Mouse (Mus musculus): ENCODE measurements around the gene BC051142. TPM values are rescaled to one million over a fixed set of nuclear protein-coding genes. Genes with fewer than 3 reads are reported as not detected.
"Not testable (repeated sequence)": the region's sequence is repeated elsewhere in the genome, so short reads cannot be mapped to it uniquely, and the experiment has no call there.

The BC051142 gene
- polyA plus RNA-seq, 1 experiment from 2014 or later, result 1.2 TPM

DNA sequence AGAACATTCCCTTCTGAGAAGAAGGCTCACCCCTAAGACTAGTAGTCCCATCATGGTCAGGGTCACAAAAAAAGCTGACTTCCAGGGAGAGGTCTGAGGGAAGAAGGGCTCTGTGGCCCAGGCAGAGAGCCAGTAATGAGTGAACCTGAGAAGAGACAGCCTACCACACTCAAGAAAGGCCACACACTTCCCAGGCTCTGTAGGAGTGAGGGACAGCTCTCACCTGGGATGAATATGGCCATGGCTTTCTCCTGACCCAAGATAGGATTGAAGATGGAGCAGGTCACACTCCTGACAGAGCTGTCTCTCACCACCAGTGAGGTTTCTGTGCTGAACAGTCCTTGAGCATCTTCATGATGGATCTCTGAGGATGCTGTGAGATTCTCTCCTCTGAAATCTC is 94.2 kb downstream of the BC051142 start:
- no peak for ATAC-seq (replicated peaks; ENCODE audit: low FRiP score, low read depth)

DNA sequence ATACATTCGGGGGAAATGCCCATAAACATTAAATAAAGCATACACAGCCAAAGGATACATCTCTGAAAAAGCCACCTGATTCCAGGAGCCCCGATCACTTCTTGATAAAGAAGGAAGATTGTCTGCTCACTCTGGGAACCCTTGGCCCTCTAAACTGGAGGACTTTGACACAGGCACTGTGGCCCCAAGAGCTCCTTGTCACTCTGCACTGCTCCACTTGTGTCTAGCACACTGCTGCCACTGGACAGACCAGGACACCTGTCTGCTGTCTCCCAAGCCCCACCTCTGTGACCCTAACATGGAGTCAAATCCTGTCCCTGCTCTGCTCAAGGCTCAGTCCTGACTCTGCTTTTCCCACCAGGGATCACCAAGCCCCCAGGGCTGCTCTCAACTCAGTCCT is 96.5 kb downstream of the BC051142 start:
- H3K27me3 ChIP-seq (ENCODE audit: insufficient read depth, low read length); H3K9ac ChIP-seq (ENCODE audit: low read depth, low read length); H3K4me1 ChIP-seq (replicated peaks; ENCODE audit: insufficient read depth, low read length); H3K4me2 ChIP-seq (ENCODE audit: low read length); H3K9me3 ChIP-seq (replicated peaks; ENCODE audit: low read length); H3K4me3 ChIP-seq (replicated peaks; ENCODE audit: low read depth, low read length); ATAC-seq (replicated peaks; ENCODE audit: low FRiP score, low read depth); DNase-seq (ENCODE audit: low spot score); H3K27ac ChIP-seq; H3K36me3 ChIP-seq (ENCODE audit: insufficient read depth, low read length): not testable (repeated sequence)
- 82% methylated on average over 2 of the region's 2 CpGs for WGBS

More for the DNA sequence above, 94.2 kb downstream of the BC051142 start:
- no peaks in the 10 kb centered on the region for H3K4me1 ChIP-seq (replicated peaks; ENCODE audit: insufficient read depth, low read length)
- no peak overlapping the region for H3K4me3 ChIP-seq (replicated peaks; ENCODE audit: low read depth, low read length)
- H3K27ac ChIP-seq, result no peak overlapping the region
- no peaks in the 10 kb centered on the region for H3K9me3 ChIP-seq (replicated peaks; ENCODE audit: low read length)
- DNase-seq (ENCODE audit: low spot score), result no peak
- TF ChIP-seq CTCF (IDR thresholded peaks at IDR 0.05; ENCODE audit: low read depth), result no peak
- H3K4me2 ChIP-seq (ENCODE audit: low read length), result no peak overlapping the region
- H3K27me3 ChIP-seq (ENCODE audit: insufficient read depth, low read length), result no peaks in the 10 kb centered on the region
- H3K9ac ChIP-seq (ENCODE audit: low read depth, low read length), result no peak overlapping the region
- H3K36me3 ChIP-seq (ENCODE audit: insufficient read depth, low read length), result no peaks in the 10 kb centered on the region

DNA sequence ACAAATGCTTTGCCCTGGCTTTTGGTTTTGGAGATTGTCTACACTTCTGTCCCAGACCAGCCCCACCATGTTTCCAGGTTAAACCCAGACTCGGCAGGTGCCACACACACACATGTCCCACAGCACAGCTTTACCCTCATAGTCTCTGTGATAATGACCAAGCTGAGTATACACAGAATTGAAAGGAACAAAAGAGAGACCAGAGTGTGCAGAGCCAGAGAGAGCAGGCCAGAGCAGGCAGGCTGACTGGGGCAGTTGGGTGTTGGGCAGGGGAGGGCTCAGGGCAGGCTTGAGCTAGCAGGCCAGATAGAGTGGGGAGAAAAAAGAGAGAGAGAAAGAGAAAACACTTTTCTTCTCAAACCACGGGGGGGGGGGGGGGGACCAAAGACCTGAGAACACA is 97.9 kb downstream of the BC051142 start:
- Histone ChIP-seq H3K4me1 (replicated peaks; ENCODE audit: insufficient read depth, low read length) (no peaks in the 10 kb centered on the region), H3K4me3 (replicated peaks; ENCODE audit: low read depth, low read length) (no peak overlapping the region), H3K9ac (ENCODE audit: low read depth, low read length) (no peak overlapping the region), H3K9me3 (replicated peaks; ENCODE audit: low read length) (no peaks in the 10 kb centered on the region), H3K27ac (no peak overlapping the region), H3K4me2 (ENCODE audit: low read length) (no peak overlapping the region), H3K36me3 (ENCODE audit: insufficient read depth, low read length) (no peaks in the 10 kb centered on the region), H3K27me3 (ENCODE audit: insufficient read depth, low read length) (no peaks in the 10 kb centered on the region)
- DNase-seq (ENCODE audit: low spot score) (no peak), ATAC-seq (replicated peaks; ENCODE audit: low FRiP score, low read depth) (no peak)
- 88% methylated on average over 1 of the region's 2 CpGs for WGBS
- no peak for TF ChIP-seq CTCF (IDR thresholded peaks at IDR 0.05; ENCODE audit: low read depth)

DNA sequence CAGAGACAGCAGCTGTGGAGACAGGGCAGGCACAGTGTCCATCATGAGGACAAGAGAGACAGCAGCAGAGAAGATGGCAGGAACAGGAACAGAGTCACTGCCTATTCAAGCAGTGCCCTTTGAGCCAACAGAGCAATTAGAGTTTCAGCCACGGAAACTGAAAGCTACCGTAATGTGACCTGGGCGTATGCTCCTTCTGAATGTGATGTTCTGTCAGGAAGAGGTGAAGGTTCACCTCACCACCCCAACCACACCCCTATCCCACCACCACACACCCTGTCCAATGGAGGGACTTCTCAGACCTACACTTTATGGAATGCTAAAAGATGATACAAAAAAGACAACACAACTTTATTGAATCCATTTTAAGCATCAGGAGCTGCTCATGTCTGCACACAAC is 98.7 kb downstream of the BC051142 start:
- H3K4me3 ChIP-seq (replicated peaks; ENCODE audit: low read depth, low read length); DNase-seq (ENCODE audit: low spot score); H3K27me3 ChIP-seq (ENCODE audit: insufficient read depth, low read length); H3K36me3 ChIP-seq (ENCODE audit: insufficient read depth, low read length); H3K4me1 ChIP-seq (replicated peaks; ENCODE audit: insufficient read depth, low read length); H3K9ac ChIP-seq (ENCODE audit: low read depth, low read length); H3K4me2 ChIP-seq (ENCODE audit: low read length); H3K9me3 ChIP-seq (replicated peaks; ENCODE audit: low read length); ATAC-seq (replicated peaks; ENCODE audit: low FRiP score, low read depth); H3K27ac ChIP-seq: not testable (repeated sequence)
- WGBS, result 67% methylated on average over 3 of the region's 3 CpGs

DNA sequence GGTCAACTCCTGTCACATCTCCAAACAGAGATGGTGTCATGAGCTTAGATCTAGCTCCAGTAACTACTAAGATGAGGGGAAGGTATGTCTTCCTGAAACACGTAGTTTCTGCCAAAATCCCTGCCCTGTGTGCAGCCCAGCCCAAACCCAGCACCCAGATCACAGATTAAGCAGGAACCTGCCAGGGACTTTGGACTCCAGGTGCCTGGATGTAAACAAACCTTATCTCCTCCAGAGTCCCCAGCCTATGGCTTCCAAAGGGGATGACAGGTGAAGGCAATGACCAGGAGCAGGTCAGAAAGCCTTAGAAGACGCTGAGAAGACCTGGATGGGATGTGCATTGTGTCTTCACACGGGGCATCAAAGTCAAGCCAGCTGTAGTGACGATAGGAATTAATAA is 99.1 kb downstream of the BC051142 start:
- not testable (repeated sequence) for H3K27me3 ChIP-seq (ENCODE audit: insufficient read depth, low read length); H3K9me3 ChIP-seq (replicated peaks; ENCODE audit: low read length); ATAC-seq (replicated peaks; ENCODE audit: low FRiP score, low read depth); H3K4me1 ChIP-seq (replicated peaks; ENCODE audit: insufficient read depth, low read length); H3K9ac ChIP-seq (ENCODE audit: low read depth, low read length); H3K4me3 ChIP-seq (replicated peaks; ENCODE audit: low read depth, low read length); H3K4me2 ChIP-seq (ENCODE audit: low read length); H3K36me3 ChIP-seq (ENCODE audit: insufficient read depth, low read length); H3K27ac ChIP-seq; DNase-seq (ENCODE audit: low spot score)
- 75% methylated on average over 3 of the region's 4 CpGs for WGBS

DNA sequence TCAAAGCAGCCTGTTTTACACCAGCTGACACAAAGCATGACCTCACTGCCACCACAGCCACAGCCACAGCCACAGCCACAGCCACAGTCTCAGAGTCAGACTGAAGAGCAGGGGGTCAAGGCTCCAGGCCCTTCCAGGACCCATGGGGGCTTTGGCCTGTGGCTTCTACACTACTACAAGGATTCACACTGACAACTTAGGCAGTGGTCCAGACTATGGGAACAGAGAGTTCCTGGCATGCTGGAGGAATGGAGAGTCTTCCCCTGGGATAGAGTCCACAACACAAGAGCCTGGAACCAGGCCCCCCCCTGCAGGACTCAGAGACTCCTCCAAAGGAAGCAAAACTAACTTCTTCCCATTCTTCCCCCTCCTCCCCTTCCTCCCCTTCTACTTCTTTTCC is 109.0 kb downstream of the BC051142 start:
- peak; percentile 1 for DNase-seq (ENCODE audit: low spot score)
- H3K4me2 ChIP-seq (ENCODE audit: low read length), result no peak overlapping the region
- H3K4me3 ChIP-seq (replicated peaks; ENCODE audit: low read depth, low read length), result no peak overlapping the region
- no peak for ATAC-seq (replicated peaks; ENCODE audit: low FRiP score, low read depth)
- H3K27me3 ChIP-seq (ENCODE audit: insufficient read depth, low read length), result no peaks in the 10 kb centered on the region
- no peak overlapping the region for H3K27ac ChIP-seq
- no peak overlapping the region for H3K9ac ChIP-seq (ENCODE audit: low read depth, low read length)
- no peaks in the 10 kb centered on the region for H3K4me1 ChIP-seq (replicated peaks; ENCODE audit: insufficient read depth, low read length)
- H3K9me3 ChIP-seq (replicated peaks; ENCODE audit: low read length), result no peaks in the 10 kb centered on the region
- no peaks in the 10 kb centered on the region for H3K36me3 ChIP-seq (ENCODE audit: insufficient read depth, low read length)
- TF ChIP-seq CTCF (IDR thresholded peaks at IDR 0.05; ENCODE audit: low read depth), result no peak

Other genes with a start within 250 kb of the BC051142 start
- gene H2-DMb1, start 245.7 kb upstream of the BC051142 start, polyA plus RNA-seq (2015; fragmentation: Nextera tagmentation; extraction: Ambion mirVana), result 12.9 and 13.5 TPM in 2 replicates
- gene Tap1, start 211.3 kb upstream of the BC051142 start, polyA plus RNA-seq (2015; fragmentation: Nextera tagmentation; extraction: Ambion mirVana), result 8.5 and 8.8 TPM in 2 replicates
- 5.9 TPM in 2 replicates for gene Psmb9, start 211.1 kb upstream of the BC051142 start, polyA plus RNA-seq (2015; fragmentation: Nextera tagmentation; extraction: Ambion mirVana)
- gene Psmb8, start 201.1 kb upstream of the BC051142 start, polyA plus RNA-seq (2015; fragmentation: Nextera tagmentation; extraction: Ambion mirVana), result 17.7 and 21.6 TPM in 2 replicates
- 8.8 TPM in 2 replicates for gene Tap2, start 195.3 kb upstream of the BC051142 start, polyA plus RNA-seq (2015; fragmentation: Nextera tagmentation; extraction: Ambion mirVana)
- 0.11 and 0.18 TPM in 2 replicates for gene H2-Ob, start 159.9 kb upstream of the BC051142 start, polyA plus RNA-seq (2015; fragmentation: Nextera tagmentation; extraction: Ambion mirVana)
- gene H2-Ab1, start 141.1 kb upstream of the BC051142 start, polyA plus RNA-seq (2015; fragmentation: Nextera tagmentation; extraction: Ambion mirVana), result 48.2 and 49.7 TPM in 2 replicates
- gene H2-Aa, start 111.0 kb upstream of the BC051142 start, polyA plus RNA-seq (2015; fragmentation: Nextera tagmentation; extraction: Ambion mirVana), result 5.9 and 6.0 TPM in 2 replicates
- gene H2-Eb1, start 93.0 kb upstream of the BC051142 start, polyA plus RNA-seq (2015; fragmentation: Nextera tagmentation; extraction: Ambion mirVana), result 13.6 and 14.3 TPM in 2 replicates
- gene H2-Eb2, start 73.2 kb upstream of the BC051142 start, polyA plus RNA-seq (2015; fragmentation: Nextera tagmentation; extraction: Ambion mirVana), result 0.06 TPM in 1 of 2 replicates, not detected in the other
- 0.04 TPM in 1 of 2 replicates, not detected in the other for gene Btnl2, start 44.0 kb upstream of the BC051142 start, polyA plus RNA-seq (2015; fragmentation: Nextera tagmentation; extraction: Ambion mirVana)
- gene Btnl1, start 21.7 kb upstream of the BC051142 start, polyA plus RNA-seq (2015; fragmentation: Nextera tagmentation; extraction: Ambion mirVana), result not detected in 2 replicates
- not detected in 2 replicates for gene Btnl4, start 78.5 kb downstream of the BC051142 start, polyA plus RNA-seq (2015; fragmentation: Nextera tagmentation; extraction: Ambion mirVana)
- not detected in 2 replicates for gene Btnl6, start 118.5 kb downstream of the BC051142 start, polyA plus RNA-seq (2015; fragmentation: Nextera tagmentation; extraction: Ambion mirVana)
- 6.8 and 10.6 TPM in 2 replicates for gene Notch4, start 165.4 kb downstream of the BC051142 start, polyA plus RNA-seq (2015; fragmentation: Nextera tagmentation; extraction: Ambion mirVana)
- 28.5 and 29.5 TPM in 2 replicates for gene Gpsm3, start 191.0 kb downstream of the BC051142 start, polyA plus RNA-seq (2015; fragmentation: Nextera tagmentation; extraction: Ambion mirVana)
- 13.0 and 13.2 TPM in 2 replicates for gene Pbx2, start 192.4 kb downstream of the BC051142 start, polyA plus RNA-seq (2015; fragmentation: Nextera tagmentation; extraction: Ambion mirVana)
- gene Ager, start 199.0 kb downstream of the BC051142 start, polyA plus RNA-seq (2015; fragmentation: Nextera tagmentation; extraction: Ambion mirVana), result 7.4 and 7.9 TPM in 2 replicates
- gene Rnf5, start 204.9 kb downstream of the BC051142 start, polyA plus RNA-seq (2015; fragmentation: Nextera tagmentation; extraction: Ambion mirVana), result 154 and 177 TPM in 2 replicates
- gene Agpat1, start 205.4 kb downstream of the BC051142 start, polyA plus RNA-seq (2015; fragmentation: Nextera tagmentation; extraction: Ambion mirVana), result 56.1 and 58.6 TPM in 2 replicates
- 5.9 and 6.6 TPM in 2 replicates for gene Egfl8, start 217.2 kb downstream of the BC051142 start, polyA plus RNA-seq (2015; fragmentation: Nextera tagmentation; extraction: Ambion mirVana)
- gene Ppt2, start 229.7 kb downstream of the BC051142 start, polyA plus RNA-seq (2015; fragmentation: Nextera tagmentation; extraction: Ambion mirVana), result 62.9 and 65.5 TPM in 2 replicates
- gene Prrt1, start 230.7 kb downstream of the BC051142 start, polyA plus RNA-seq (2015; fragmentation: Nextera tagmentation; extraction: Ambion mirVana), result 0.36 and 0.55 TPM in 2 replicates
- 16.4 and 18.6 TPM in 2 replicates for gene Fkbpl, start 245.9 kb downstream of the BC051142 start, polyA plus RNA-seq (2015; fragmentation: Nextera tagmentation; extraction: Ambion mirVana)
- 62.0 and 65.8 TPM in 2 replicates for gene Atf6b, start 248.3 kb downstream of the BC051142 start, polyA plus RNA-seq (2015; fragmentation: Nextera tagmentation; extraction: Ambion mirVana)

Data from kidney, postnatal 0 days (tissue).